Mouse (Mus musculus): ENCODE data around the gene Foxn2.
A peak's percentile ranks its signal among the peaks of the same experiment; 100 is the strongest.
"Not testable (repeated sequence)": the region's sequence is repeated elsewhere in the genome, so short reads cannot be mapped to it uniquely, and the experiment has no call there.

Gene Foxn2

DNA sequence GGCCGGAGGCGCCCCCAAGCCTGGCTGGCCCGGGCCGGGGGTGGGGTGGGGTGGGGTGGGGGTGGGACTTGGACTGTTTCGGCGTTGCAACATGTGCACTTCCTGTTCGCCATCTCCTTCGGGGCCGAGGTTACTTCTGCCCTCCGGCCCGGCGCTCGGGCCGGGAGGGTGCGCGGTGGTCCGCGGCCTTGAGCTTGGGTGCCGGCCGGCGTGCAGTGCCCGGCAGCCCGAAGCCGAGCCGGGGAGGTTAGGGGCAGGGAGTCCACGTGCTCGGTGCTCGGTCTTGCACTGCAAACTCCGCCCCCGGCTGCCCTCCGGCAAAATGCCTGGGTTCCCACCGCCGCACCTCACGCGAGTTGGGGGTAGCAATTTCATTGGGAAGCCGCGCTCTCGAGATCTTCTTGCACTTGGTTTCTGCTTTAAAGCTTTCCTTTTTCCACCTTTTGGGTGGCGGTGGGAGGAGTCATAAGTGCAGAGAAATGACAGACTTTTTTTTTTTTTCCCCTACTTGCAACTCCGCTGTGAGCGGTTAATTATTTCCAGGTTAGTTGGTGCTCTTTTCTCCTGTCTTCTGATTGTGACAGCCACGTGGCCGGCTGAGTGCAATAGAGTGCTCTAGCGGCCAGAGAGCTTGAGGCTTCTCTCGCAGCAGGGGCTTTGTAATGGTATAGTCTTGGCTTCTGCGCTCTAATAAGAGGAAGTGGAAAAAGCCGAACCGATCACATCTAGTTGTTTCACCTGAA, 1.1 kb downstream of the Foxn2 start:
- DNase-seq (ENCODE audit: low spot score in 2 of 2) = peak; percentile 28 to 73

DNA sequence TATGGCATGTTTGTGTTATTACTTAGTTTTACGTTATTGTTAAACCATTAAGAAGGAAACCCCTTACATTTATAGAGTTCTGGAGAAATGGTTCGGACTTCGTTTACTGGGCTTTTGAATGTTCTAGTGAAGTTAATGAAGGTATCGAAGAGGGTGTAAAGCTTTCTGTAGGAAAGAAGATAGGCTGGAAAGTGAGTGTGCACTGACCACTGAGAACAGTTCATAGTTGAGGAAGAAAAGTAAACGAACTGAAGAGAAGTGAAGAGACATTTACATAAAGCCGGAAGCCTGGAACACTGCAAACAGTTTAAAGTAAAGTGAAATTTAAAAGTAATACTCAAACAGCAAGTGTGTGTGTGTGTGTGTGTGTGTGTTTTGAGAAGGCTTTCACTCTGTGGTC, 2.1 kb downstream of the Foxn2 start:
- DNase-seq (ENCODE audit: low spot score in 2 of 2) = no peak

DNA sequence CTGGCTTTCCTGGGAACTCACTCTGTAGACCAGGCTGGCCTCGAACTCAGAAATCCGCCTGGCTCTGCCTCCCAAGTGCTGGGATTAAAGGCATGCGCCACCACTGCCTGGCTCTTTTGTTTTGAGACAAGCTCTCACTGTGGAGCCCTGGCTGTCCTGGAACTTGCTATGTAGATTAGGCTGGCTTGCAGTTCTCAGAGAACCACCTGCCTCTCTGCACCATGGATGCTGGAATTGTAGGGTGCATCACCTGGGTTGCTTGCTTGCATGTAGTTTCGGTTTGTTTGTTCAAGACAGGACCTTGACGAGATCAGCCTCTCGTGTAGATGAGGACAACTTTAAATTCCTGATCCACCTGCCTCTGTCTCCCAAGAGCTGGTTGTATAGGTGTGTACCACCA, 2.7 kb downstream of the Foxn2 start:
- no peak for DNase-seq (ENCODE audit: low spot score in 2 of 2)

DNA sequence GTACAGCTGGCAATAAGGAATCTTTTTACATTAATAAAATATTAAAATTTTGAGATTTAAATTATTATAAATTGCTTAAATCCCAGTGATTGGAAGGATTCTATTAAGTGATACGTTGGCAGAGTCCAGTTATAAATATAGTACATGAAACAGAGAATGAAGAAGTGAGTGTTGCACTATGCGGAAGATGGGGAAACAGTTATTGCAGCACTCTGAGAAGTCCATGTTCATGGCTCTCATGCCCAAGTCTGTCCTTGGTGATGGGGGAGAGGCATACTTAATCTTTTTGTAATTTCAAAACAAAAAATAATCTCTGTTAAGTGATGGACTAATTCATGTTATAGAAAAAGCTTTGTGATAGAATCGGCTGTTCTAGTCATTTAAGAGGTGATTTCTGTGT, 17.6 kb downstream of the Foxn2 start:
- no peak for DNase-seq (ENCODE audit: low spot score in 2 of 2)

DNA sequence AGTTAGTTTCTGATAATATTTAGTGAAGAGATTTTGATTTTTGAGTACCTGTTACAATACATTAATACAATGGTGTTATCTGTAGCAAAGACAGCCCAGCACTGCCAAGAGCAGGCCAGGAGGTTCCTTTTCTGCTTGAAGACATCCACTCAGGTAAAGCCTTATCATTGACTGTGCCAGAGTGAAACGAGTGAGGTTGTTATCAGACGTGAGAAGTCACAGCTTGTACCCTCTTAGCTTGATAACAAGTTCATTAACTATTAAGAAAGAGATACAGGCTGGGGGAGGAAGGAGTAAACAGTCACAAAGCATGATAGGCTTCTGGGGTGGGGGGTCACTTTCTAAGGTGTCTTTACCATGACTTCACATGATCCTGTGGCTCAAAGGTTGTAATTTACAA, 19.0 kb downstream of the Foxn2 start:
- DNase-seq (ENCODE audit: low spot score in 2 of 2) = no peak

DNA sequence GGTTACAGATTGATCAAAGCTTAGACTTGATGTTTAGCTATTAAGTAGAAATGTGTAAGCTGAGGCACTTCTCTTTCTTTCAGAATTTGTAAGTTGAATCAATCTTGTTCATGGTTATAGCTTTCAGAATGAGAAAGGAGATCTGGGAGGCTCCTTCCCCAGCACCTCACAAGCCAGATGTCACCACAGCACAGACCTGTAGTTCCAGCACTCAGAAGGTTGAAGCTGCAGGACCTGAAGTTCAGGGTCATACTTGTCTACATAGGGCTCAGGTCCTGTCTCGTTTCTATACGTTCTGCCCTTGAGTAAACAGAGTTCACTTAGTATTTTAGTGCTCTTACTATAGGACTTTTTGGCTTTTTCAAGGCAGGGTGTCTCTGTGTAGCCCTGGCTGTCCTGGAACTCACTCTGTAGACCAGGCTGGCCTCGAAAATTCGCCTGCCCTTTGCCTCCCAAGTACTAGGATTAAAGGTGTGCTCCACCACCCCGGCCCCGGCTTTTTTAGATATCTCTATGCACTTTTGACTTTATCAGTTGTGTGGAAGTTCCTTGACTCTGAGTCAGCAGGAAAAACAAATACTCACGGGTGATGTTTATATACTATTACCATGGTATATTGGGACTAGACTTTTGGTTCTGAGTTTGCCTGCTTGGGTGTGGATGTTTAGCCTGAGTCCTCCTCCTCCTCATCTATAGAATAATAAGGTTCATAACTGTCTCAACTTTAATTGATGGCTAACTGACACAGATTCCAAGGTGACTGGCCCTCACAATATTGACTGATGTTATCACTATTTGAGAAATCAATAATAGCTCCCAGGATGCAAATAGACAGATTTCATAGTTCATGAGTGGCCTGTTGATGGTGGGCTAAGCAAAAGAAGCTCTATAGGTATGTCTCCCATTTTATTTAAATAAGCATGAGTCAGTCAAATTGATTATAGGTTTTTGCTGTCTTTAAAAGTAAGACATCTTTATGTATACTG, 19.7 kb downstream of the Foxn2 start:
- DNase-seq (ENCODE audit: low spot score in 2 of 2) = peak; percentile 18 to 33

DNA sequence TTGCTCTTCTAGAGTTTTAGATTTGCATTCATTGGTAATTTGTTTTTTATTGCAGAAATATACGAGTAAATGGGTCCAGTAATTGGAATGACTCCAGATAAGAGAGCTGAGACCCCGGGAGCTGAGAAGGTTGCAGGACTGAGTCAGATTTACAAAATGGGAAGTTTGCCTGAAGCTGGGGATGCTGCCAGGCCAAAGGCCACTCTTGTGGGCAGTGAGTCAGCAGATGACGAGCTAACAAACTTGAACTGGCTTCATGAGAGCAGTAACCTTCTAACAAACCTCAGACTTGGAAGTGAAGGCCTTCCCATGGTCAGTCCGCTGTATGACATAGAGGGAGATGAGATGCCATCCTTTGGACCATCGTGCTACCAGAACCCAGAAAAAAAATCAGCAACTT, 22.1 kb downstream of the Foxn2 start:
- DNase-seq (ENCODE audit: low spot score in 2 of 2) = peak; percentile 67 to 77

DNA sequence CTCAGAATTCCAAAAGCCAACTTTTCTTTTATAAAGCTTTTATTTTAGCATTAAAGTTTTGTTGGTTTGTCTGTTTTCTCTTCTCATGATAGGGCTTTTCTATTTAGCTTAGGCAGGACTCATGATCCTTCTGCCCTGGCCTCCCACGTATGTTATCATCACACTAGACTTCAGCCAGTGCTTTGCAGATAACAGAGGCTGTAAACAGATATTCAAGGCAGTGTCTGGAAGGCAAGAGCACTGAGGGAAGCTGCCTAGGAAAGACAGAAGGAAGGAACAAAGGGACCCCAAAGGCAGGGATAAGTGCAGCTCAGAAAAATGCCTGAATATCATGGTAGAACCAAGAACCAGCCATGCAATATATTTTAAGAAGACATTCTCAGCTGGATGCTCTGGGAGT, 26.1 kb downstream of the Foxn2 start:
- DNase-seq (ENCODE audit: low spot score in 2 of 2) = no peak

DNA sequence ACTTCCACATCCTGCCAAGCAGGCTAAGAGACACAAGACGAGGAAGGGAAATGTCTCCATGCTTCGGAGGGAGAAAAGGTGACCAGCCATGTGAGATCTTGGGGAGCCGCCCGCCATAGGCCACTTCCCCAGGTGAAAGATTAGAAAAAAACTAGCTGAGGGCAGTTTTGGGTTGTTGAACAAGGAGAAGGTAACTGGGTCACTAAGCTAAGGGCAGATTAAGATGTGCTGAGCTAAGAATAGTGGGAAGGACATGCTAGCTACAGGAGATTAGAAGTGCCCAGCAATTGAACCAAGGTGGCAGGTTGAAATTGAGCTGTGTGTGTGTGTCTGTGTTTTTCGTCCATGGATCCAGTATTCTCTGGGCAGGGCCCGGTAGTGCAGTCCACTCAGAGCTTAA, 27.2 kb downstream of the Foxn2 start:
- no peak for DNase-seq (ENCODE audit: low spot score in 2 of 2)

DNA sequence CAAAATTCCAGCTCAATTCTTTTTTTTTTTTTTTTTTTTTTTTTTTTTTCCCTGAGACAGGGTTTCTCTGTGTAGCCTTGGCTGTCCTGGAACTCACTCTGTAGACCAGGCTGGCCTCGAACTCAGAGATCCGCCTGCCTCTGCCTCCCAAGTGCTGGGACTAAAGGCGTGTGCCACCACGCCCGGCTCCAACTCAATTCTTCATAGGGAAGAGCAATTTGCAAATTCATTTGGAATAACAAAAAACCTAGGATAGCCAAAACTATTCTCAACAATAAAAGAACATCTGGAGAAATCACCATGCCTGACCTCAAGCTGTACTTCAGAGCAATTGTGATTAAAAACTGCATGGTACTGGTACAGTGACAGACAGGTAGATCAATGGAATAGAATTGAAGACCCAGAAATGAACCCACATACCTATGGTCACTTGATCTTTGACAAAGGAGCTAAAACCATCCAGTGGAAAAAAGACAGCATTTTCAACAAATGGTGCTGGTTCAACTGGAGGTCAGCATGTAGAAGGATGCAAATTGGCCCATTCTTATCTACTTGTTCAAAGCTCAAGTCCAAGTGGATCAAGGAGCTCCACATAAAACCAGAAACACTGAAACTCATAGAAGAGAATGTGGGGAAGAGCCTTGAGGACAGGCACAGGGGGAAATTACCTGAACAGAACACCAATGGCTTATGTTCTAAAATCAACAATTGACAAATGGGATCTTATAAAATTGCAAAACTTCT, 28.3 kb downstream of the Foxn2 start:
- not testable (repeated sequence) for DNase-seq (ENCODE audit: low spot score in 2 of 2)

DNA sequence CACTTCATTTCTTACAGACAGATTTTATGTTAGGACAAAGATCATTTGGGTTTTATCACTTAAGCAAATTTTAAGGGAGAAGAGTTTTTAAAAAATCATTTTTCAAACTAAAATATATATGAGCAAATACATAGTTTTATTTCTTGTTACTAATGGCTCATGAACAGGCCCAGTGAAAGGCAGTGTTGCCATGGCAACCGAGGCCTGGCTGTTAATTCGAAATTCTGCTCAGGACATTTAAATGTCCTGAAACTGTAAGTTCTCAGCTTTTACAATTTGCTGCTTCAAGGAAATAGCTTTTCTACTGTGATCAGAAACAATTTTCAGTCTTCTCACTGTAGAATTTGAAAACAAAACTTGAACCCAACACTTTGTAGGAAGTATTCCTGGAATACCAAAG, 33.3 kb downstream of the Foxn2 start:
- DNase-seq (ENCODE audit: low spot score in 2 of 2) = no peak

DNA sequence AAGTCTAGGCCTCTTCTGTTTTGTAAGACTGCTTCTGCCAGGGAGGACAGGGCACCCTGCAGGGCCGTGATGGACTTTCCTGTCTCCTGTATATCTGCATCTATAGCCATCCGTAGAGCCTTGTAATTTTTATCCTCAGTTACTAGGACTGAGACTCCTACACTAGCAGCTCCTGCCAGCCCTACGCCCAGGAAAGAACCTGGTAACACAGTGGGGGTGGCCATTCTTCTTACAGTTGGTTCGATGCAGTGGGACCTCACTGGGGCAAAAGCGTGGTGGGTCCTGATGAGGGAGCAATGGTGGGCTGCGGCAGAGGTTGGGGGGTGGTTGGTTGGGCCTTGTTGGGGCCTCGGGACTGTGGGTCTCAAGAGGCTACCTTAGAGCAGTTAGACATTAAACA, 36.7 kb downstream of the Foxn2 start:
- DNase-seq (ENCODE audit: low spot score in 2 of 2) = no peak

DNA sequence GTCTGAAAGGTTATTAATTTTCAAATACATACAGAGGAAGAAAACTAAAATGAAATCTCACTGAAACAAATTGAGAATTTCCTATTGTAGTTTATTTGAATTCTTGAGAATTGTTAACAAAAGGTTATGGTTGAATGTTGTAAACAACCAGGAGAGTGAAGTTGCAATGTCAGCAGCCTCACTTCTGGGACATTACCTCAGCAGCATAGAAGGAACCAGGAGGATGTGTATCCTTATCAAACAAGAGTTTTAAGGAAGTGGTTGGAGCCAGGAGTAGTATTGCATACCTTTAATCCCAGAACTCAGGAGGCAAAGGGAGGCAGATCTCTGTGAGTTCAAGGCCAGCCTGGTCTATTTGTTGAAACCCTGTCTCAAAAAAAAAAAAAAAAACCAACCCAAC, 37.2 kb downstream of the Foxn2 start:
- no peak for DNase-seq (ENCODE audit: low spot score in 2 of 2)

DNA sequence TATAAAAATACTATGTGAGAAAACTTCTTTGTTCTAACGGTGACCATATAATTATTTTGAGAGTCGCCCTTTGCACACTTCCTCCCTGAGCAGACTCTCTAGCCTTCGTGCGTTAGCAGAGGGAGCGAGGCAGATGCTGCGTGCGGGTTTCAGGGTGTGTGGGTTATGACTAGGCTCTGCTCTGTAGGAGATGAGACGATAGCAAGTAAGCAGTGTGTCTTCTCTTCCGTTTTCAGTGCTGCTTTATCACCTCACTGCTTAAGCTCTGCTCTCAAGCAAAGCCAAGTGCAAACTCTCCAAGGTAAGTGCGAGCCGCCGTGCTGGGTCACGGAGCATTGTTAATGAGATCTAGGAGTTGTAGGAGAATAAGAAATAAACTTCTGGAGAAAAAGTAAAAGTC, 38.5 kb downstream of the Foxn2 start:
- no peak for DNase-seq (ENCODE audit: low spot score in 2 of 2)

DNA sequence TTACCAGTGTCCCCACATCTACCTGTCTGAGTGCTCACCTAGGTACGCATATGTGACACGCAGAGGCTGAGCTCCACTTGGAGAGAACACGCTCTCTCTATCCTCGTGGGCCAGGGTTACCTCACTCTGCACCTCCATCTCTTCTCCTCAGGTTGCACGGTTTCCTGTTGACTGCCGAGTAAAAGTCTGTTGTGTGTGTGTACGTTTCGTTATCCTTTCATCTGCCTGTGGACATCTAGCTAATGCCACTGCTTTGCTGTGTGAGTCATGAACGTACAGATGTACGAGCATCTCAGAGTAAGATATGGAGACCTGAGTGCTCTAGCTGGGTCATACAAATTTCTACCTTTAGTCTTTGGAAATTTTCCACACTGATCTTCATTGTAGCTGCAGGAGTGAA, 39.9 kb downstream of the Foxn2 start:
- no peak for DNase-seq (ENCODE audit: low spot score in 2 of 2)

DNA sequence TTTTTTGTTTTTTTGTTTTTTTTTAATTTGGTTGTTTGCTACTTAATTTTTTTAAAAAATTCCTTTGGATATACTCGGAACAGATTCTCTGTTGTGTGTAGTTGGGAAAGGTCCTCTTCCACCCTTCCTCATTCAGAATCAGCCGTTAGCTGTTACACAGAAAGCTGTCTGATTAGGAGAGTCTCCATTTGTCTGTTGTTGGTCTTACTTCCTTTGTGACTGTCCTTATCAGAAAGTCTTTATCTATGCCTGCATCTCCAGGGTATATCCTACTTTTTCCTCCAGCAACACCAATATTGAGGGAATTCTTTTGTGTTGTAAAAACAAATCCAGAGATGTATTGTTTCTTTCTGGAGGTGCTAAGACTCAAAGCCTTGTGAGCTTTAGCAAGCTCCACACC, 40.6 kb downstream of the Foxn2 start:
- no peak for DNase-seq (ENCODE audit: low spot score in 2 of 2)

DNA sequence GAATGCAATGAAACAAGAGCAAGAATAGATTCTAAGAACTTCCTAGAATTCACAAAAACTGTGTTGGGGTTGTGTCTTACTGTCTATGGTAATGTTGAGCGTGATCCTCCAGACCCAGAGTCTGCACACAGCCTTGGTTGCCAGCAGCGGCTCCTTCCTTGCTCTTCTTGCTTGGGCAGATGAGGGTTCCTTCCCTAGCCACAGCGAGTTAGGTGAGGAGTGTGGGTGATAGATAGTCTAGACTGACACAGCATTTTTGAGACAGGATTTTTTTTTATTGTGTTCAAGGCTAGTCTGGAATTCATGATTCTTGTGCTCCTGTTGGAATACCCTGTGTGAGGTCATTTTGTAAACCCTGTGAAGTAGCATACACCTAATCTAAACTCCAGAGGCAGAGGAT, 41.1 kb downstream of the Foxn2 start:
- no peak for DNase-seq (ENCODE audit: low spot score in 2 of 2)

DNA sequence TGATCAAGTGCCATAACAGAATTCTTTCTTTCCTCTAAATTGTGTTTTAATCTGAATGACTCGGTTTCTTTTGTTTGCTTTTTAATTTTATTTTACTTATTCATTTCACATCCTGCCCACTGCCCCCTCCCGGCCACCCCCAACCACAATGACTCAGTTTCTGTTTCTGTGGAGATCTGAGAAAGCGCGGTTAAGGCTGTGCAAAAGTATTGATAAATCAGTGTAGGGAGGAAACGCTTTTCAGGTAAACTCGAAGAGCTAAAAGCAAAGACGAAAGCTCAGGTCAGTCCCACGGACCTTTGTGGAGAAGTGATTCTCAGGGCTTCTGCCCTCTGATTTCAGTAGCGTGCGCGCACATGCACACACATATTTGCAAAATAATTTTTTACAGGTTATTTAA, 44.0 kb downstream of the Foxn2 start:
- DNase-seq (ENCODE audit: low spot score in 2 of 2) = no peak

DNA sequence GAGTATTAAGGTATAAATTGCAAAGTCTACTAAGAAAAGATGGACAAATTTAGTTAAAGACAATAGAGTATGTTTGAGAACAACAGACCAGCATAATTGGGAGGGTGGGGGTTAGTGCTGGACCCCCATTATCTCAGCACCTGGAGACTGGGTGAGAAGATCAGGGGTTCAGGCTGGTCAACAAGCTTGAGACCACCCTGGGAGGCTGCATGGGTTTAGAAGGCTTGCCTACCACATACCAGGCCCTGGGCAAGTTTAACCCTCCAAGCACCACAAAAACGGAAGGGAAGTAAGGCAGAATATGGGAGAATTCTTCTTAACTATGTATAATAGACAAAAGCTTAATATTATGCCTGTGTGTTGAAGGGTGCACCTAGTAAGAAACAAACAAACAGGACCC, 44.4 kb downstream of the Foxn2 start:
- no peak for DNase-seq (ENCODE audit: low spot score in 2 of 2)

DNA sequence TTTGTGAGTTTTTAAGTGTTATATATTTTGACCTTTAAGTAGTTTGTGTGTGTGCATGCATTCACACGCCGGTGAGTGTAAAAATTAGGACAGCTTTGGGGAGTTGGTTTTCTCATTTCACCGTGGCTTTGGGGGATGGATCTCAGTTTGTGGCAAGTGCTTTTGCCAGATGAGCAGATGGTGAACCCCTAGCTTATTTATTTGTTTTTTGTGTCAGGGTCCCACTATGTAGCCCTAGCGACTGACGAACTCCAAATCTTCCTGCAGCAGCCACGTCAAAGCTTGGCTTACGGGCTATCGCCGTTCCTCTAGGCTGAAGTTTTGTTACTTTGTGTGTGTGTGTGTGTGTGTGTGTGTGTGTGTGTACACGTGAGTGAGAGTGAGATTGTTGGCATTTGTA, 50.0 kb downstream of the Foxn2 start:
- DNase-seq (ENCODE audit: low spot score in 2 of 2) = no peak

DNA sequence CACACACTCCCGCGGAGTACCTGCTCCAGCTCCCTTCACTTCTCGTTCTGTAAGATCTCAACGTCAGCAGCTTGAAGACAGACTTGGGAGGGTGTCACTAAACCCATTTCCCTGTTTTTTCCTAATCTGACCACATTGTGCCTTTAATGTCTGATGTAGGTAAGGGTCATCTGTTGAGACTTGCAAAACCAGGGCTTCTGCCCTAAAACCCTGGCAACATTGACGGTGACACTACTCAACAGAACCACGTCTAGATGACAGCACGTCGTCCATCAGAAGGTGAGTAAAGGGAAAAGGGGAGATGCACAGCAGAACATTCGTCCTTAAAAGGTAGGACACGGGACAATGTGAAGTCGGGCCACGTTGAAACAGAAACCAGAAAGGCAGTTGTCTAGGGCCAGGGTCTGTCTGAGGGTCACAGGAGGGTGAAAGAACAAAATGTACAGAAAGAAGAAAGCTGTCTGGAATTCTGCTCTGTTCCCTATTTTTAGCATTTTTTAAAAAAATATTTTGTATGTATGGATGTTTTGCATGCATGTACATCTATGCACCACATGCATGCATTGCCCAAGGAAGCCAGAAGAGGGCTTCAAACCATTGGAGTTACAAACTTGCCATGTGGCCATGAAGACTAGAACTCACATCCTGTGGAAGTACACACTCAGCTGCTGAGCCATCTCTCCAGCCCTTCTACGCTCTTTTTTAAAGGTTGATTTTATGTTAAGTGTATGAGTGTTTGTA, 51.0 kb downstream of the Foxn2 start:
- no peak for DNase-seq (ENCODE audit: low spot score in 2 of 2)

DNA sequence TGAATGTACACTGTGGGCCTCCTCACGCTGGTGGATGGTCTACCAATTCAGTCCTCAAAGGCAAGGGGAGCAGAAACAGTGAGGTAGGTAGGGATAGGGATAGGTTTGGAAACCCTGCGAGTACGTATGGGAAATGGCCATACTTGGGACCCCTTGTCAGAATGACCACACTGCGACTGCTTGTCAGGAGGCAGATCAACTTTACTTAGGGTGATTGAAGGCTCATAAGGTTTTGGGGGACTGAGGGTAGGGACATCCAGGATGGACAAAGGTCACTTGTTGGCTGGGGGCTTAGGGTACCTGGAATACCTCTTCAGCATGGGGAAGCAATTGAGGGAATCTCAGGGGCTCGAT, 51.6 kb downstream of the Foxn2 start:
- no peak for DNase-seq (ENCODE audit: low spot score in 2 of 2)

All from urinary bladder, adult 18-20 months (tissue).